Mouse (Mus musculus) CD4-positive naive resting alpha-beta T cell, adult 57 days (primary cell): Measurements from ENCODE around the gene Stoml2. TPM values are rescaled to one million over a fixed set of nuclear protein-coding genes. Genes with fewer than 3 reads are reported as not detected.

Experiments
- total RNA-seq: library from RNA; stranded (reverse); gene quantifications from one replicate; pipeline ENCODE4 v1.2.4, GENCODE M21; 2023

The Stoml2 gene
- 67.9 TPM for total RNA-seq

DNA sequence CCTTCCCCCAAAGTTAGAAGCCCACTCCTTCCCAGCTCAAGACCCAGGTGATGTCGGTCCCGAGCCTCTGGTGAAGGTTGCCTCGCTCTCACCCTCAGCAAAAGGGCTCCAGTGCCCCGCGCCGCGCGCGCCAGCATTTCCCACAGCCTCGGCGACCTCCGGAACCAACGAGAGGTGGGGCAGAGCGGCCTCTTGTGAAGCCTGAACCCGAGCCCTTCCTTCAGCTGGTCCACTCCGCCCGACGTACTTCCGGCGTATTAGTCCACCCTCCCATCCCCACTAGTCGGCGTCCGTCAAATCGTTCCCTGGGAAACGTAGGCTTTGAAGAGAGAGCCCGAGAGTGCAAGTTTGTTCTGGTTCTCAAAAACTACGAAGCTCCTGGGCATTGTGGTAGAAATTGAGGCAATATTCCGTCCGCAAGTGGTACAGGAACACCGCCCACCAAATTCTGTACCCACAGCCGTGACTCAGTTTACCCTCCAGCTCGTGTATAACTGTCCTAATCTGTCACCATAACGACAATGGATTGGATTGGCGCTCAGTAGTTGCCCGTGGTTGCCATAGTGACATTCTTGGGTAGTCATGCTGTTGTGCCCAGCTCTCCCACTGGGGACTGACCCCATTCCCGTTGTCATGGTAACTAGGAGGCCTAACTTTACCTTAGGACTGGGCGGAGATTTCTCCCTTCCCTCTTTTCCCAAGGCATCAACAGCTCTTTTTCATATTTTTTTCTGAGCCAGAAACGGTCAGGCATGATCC, at the start of gene Stoml2:
Gene Stoml2, minus strand, starts transcription at position 474 of the 759 bp plus-strand sequence.

DNA sequence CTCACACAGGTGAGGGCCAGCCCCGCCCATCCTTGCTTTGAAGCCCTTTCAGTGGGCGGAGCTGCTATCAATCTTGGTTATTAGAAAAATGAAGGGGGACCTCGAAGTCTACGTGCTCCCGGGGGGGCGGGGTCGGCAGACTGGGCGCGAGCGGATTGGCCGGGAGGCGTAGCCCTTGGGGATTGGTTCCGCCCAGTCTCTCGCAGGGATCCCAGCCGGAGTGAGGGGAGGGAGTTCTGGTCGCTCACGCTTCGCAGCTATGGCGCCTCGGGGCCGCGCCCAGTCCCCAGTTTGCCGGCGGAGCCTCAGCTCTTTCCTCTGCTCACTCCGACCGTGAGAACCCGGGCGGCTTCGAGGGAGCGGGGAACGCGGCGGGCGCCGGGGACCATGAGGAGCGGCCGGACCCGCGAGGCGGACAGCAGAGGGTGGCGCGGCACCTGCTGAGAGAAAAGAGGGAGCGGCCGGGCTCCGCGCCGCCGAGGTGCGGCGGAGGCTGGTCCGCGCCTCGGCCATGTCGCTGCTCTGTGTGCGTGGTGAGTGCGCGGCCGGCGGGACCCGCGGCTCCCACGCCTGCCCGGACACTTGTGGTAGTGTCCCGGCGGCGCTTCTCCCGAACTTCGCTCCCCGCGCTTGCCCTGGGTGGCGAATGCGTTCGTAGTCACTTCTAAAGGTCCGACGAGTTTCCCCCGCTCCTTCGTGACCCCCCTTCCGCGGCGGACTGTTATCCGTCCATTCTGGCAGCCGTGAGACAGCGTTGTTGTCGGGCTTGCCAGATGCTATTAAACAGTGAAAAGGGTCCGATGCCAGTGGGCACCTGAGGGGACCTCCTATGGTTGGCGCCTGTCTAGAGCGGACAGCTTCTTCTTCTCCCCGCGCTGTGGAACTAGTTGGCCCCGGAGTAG, 27.5 kb upstream of the Stoml2 start, which contains the start of gene Unc13b:
Gene Unc13b, plus strand, starts transcription at position 201 of the 902 bp plus-strand sequence.

GRCm38 (mm10) chr4:43045659-43046302, 14.3 kb upstream of the Stoml2 start, which contains the start of gene Fam214b:
Fam214b (minus strand) TSS chr4:43046220.

DNA sequence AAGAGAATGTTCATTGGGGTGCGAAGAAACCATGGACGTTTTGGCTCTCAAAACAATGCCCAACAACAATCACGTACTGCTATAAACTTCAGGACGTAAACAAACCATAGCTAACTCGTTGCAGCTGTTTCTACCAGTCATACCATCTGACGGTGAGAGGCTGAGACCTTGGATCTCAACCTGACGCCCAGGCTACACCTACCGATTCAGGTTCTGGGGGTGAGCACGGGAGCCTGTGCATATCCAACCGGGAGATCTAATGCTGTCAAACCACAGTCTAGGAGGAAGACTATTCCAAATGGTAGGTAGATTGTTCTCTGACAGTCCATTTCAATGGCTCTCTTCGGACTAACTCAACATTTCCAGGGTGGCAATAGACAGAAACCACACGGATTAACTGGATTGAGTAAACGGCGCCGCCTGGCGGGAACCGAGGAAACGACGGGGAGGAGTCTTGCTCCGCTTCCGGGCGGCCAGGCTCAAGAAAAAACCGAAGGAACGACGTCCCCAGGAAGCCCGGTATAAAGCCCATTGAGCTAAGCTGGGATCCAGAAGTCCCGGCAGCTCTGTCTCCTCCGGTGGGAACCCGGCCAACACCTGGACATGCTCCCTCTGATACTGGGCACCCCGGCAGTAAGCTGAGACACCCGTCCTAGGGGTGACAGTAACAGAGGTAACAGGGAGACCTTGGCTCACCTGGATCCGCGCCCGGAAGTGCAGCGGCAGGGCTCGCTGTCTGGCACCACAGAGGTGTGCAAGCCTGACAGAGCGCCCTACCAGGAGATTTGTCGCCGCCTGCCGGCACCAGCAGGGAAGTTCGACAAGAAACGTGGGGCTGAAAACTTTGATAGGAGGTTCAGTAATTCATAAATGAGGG, 6.2 kb downstream of the Stoml2 start, which contains the start of gene Pigo:
Gene Pigo, minus strand, starts transcription at position 736 of the 877 bp plus-strand sequence.

GRCm38 (mm10) chr4:43010161-43011038, 21.1 kb downstream of the Stoml2 start, which contains the start of gene Fancg:
Fancg (minus strand) TSS chr4:43010506.

GRCm38 (mm10) chr4:43000141-43000986, 31.1 kb downstream of the Stoml2 start, which contains the start of gene Vcp:
Vcp (minus strand) TSS chr4:43000507.

Other genes with a start within 250 kb of the Stoml2 start
- gene Fam205a1, start 177.8 kb downstream of the Stoml2 start, total RNA-seq: not detected
- gene Gm12394, start 174.9 kb downstream of the Stoml2 start, total RNA-seq: not detected
- gene Fam205c, start 157.5 kb downstream of the Stoml2 start, total RNA-seq: not detected
- gene Phf24, start 115.0 kb downstream of the Stoml2 start, total RNA-seq: not detected
- 23.1 TPM for gene Dnajb5, start 81.9 kb downstream of the Stoml2 start, total RNA-seq
- gene 1700022I11Rik, start 62.1 kb downstream of the Stoml2 start, total RNA-seq: not detected
- gene Vcp, start 31.2 kb downstream of the Stoml2 start, total RNA-seq: 105 TPM
- gene Fancg, start 21.2 kb downstream of the Stoml2 start, total RNA-seq: 22.3 TPM
- 46.0 TPM for gene Pigo, start 5.9 kb downstream of the Stoml2 start, total RNA-seq
- gene Fam214b, start 14.5 kb upstream of the Stoml2 start, total RNA-seq: 8.6 TPM
- gene Unc13b, start 27.2 kb upstream of the Stoml2 start, total RNA-seq: 0.80 TPM
- not detected for gene Atp8b5, start 235.4 kb upstream of the Stoml2 start, total RNA-seq